Mouse (Mus musculus) forebrain, embryonic 15.5 days (tissue): ENCODE measurements at regions not wholly inside any gene's neighbourhood (a gene's known extent, or its start where the extent isn't known, plus 50 kb on each side); places are given as distances from the start of the nearest gene placed in this dataset.
A peak's percentile ranks its signal among the peaks of the same experiment; 100 is the strongest.

Experiments used
- ATAC-seq: fragments of 200-750 bp; cut with Nextera tagmentation; replicated peaks from 2 replicates; pipeline ENCODE4 v1.8.0; 2017; ENCODE audit warnings: mild to moderate bottlenecking, moderate TSS enrichment, moderate library complexity
- H3K27ac ChIP-seq: fragments of 300-500 bp; sonication (generic); replicated peaks from 2 replicates; pipeline ENCODE4 v1.5.1; 2015; ENCODE audit warnings: mild to moderate bottlenecking, inconsistent platforms
- H3K27me3 ChIP-seq: fragments of 300-500 bp; sonication (generic); 2 replicates; pipeline ENCODE4 v1.6.1; 2015; ENCODE audit warnings: inconsistent platforms
- H3K36me3 ChIP-seq: fragments of 300-500 bp; sonication (generic); 2 replicates; pipeline ENCODE4 v1.6.1; 2015; ENCODE audit warnings: mild to moderate bottlenecking, inconsistent platforms
- H3K4me1 ChIP-seq: fragments of 300-500 bp; sonication (generic); 2 replicates; pipeline ENCODE4 v1.6.1; 2015; ENCODE audit warnings: inconsistent platforms
- H3K4me2 ChIP-seq: fragments of 300-500 bp; sonication (generic); replicated peaks from 2 replicates; pipeline ENCODE4 v1.6.1; 2015; ENCODE audit warnings: mild to moderate bottlenecking, inconsistent platforms
- H3K4me3 ChIP-seq: fragments of 300-500 bp; sonication (generic); 2 replicates; pipeline ENCODE4 v1.5.1; 2015; ENCODE audit warnings: mild to moderate bottlenecking, inconsistent platforms
- H3K9ac ChIP-seq: fragments of 300-500 bp; sonication (generic); replicated peaks from 2 replicates; pipeline ENCODE4 v1.6.1; 2015; ENCODE audit warnings: mild to moderate bottlenecking, inconsistent platforms
- H3K9me3 ChIP-seq: fragments of 300-500 bp; sonication (generic); 2 replicates; pipeline ENCODE4 v1.6.1; 2016; ENCODE audit warnings: inconsistent platforms
- WGBS: fragments of 180-500 bp; shearing (Covaris S2); methylation state at CpG from one replicate; pipeline ENCODE4 v1.1.7; 2015; ENCODE audit warnings: mixed read lengths; 5-methylcytosine and 5-hydroxymethylcytosine counted together

GRCm38 (mm10) chr14:101332015-101332414, 131.9 kb upstream of the Prr30 start:
- peaks cover 14% of the 10 kb centered on the region for H3K4me1 ChIP-seq
- no peaks in the 10 kb centered on the region for H3K27me3 ChIP-seq
- peak overlapping the region; percentile 51 for H3K27ac ChIP-seq
- ATAC-seq, result peak; percentile 80
- H3K36me3 ChIP-seq, result no peaks in the 10 kb centered on the region
- H3K4me3 ChIP-seq, result no peak overlapping the region
- H3K9ac ChIP-seq, result no peak overlapping the region
- no peaks in the 10 kb centered on the region for H3K9me3 ChIP-seq
- no peak overlapping the region for H3K4me2 ChIP-seq
- 32% methylated on average over 4 of the region's 4 CpGs for WGBS

- H3K4me2 ChIP-seq, result no peak overlapping the region
- no peak overlapping the region for H3K9ac ChIP-seq
- no peaks in the 10 kb centered on the region for H3K27me3 ChIP-seq
- 35% methylated on average over 6 of the region's 6 CpGs for WGBS
- ATAC-seq, result peak; percentile 81
- no peak overlapping the region for H3K4me3 ChIP-seq
- H3K36me3 ChIP-seq, result no peaks in the 10 kb centered on the region
- H3K4me1 ChIP-seq, result peaks cover 16% of the 10 kb centered on the region
- H3K27ac ChIP-seq, result peak overlapping the region; percentile 53; the same call in 1 of the 2 replicates
- no peaks in the 10 kb centered on the region for H3K9me3 ChIP-seq
Observed at GRCm38 (mm10) chr14:101327421-101327820, 127.3 kb upstream of the Prr30 start.

GRCm38 (mm10) chr14:101326477-101326941, 126.4 kb upstream of the Prr30 start:
- peaks cover 10% of the 10 kb centered on the region for H3K4me1 ChIP-seq
- no peak; the same call in 1 of the 2 replicates for ATAC-seq
- H3K27ac ChIP-seq, result no peak overlapping the region
- no peaks in the 10 kb centered on the region for H3K36me3 ChIP-seq
- no peak overlapping the region for H3K9ac ChIP-seq
- no peaks in the 10 kb centered on the region for H3K27me3 ChIP-seq
- no peak overlapping the region for H3K4me3 ChIP-seq
- H3K9me3 ChIP-seq, result no peaks in the 10 kb centered on the region
- WGBS, result 55% methylated on average over 12 of the region's 12 CpGs
- H3K4me2 ChIP-seq, result no peak overlapping the region

- Histone ChIP-seq H3K36me3 (no peaks in the 10 kb centered on the region), H3K27ac (no peak overlapping the region), H3K4me1 (peaks cover 10% of the 10 kb centered on the region), H3K9ac (no peak overlapping the region), H3K27me3 (no peaks in the 10 kb centered on the region), H3K4me2 (no peak overlapping the region), H3K4me3 (no peak overlapping the region), H3K9me3 (no peaks in the 10 kb centered on the region)
- 90% methylated on average over 6 of the region's 6 CpGs for WGBS
- no peak for ATAC-seq
Observed at GRCm38 (mm10) chr14:101323361-101323760, 123.2 kb upstream of the Prr30 start.

GRCm38 (mm10) chr14:101307920-101308319, 107.8 kb upstream of the Prr30 start:
- Histone ChIP-seq H3K4me2 (no peak overlapping the region), H3K9ac (no peak overlapping the region), H3K4me3 (no peak overlapping the region), H3K27ac (no peak overlapping the region), H3K4me1 (peaks cover 4% of the 10 kb centered on the region; the same call in 1 of the 2 replicates), H3K27me3 (no peaks in the 10 kb centered on the region), H3K9me3 (no peaks in the 10 kb centered on the region), H3K36me3 (no peaks in the 10 kb centered on the region)
- ATAC-seq, result peak; percentile 57; the same call in 1 of the 2 replicates

- no peak overlapping the region for H3K9ac ChIP-seq
- H3K4me1 ChIP-seq, result peaks cover 4% of the 10 kb centered on the region; the same call in 1 of the 2 replicates
- H3K36me3 ChIP-seq, result no peaks in the 10 kb centered on the region
- H3K27ac ChIP-seq, result no peak overlapping the region
- ATAC-seq, result 0 out of 2 replicates have a peak, but pooled peaks have one; percentile 38
- 48% methylated on average over 4 of the region's 4 CpGs for WGBS
- no peaks in the 10 kb centered on the region for H3K9me3 ChIP-seq
- H3K27me3 ChIP-seq, result no peaks in the 10 kb centered on the region
- H3K4me3 ChIP-seq, result no peak overlapping the region
- no peak overlapping the region for H3K4me2 ChIP-seq
Observed at GRCm38 (mm10) chr14:101304487-101305032, 104.4 kb upstream of the Prr30 start.

GRCm38 (mm10) chr14:101297841-101298240, 97.7 kb upstream of the Prr30 start:
- WGBS, result 83% methylated on average over 3 of the region's 3 CpGs

GRCm38 (mm10) chr14:101294693-101295092, 94.6 kb upstream of the Prr30 start:
- peak; percentile 60; the same call in 1 of the 2 replicates for ATAC-seq

More at GRCm38 (mm10) chr14:101297841-101298240, 97.7 kb upstream of the Prr30 start:
- Histone ChIP-seq H3K27ac (no peak overlapping the region), H3K4me3 (no peak overlapping the region), H3K4me1 (peaks cover 4% of the 10 kb centered on the region; the same call in 1 of the 2 replicates), H3K9me3 (no peaks in the 10 kb centered on the region), H3K36me3 (no peaks in the 10 kb centered on the region), H3K9ac (no peak overlapping the region), H3K4me2 (no peak overlapping the region), H3K27me3 (no peaks in the 10 kb centered on the region)
- no peak for ATAC-seq

GRCm38 (mm10) chr14:101287755-101288154, 87.6 kb upstream of the Prr30 start:
- Histone ChIP-seq H3K27ac (no peak overlapping the region), H3K4me2 (no peak overlapping the region), H3K4me1 (no peaks in the 10 kb centered on the region), H3K9me3 (no peaks in the 10 kb centered on the region), H3K27me3 (no peaks in the 10 kb centered on the region), H3K36me3 (no peaks in the 10 kb centered on the region), H3K9ac (no peak overlapping the region), H3K4me3 (no peak overlapping the region)
- ATAC-seq, result no peak
- 85% methylated on average over 4 of the region's 4 CpGs for WGBS

More at GRCm38 (mm10) chr14:101294693-101295092, 94.6 kb upstream of the Prr30 start:
- H3K9ac ChIP-seq, result no peak overlapping the region
- H3K4me2 ChIP-seq, result no peak overlapping the region
- H3K36me3 ChIP-seq, result no peaks in the 10 kb centered on the region
- no peaks in the 10 kb centered on the region for H3K9me3 ChIP-seq
- no peak overlapping the region for H3K27ac ChIP-seq
- WGBS, result 27% methylated on average over 7 of the region's 7 CpGs
- H3K4me1 ChIP-seq, result peaks cover 4% of the 10 kb centered on the region; the same call in 1 of the 2 replicates
- H3K27me3 ChIP-seq, result no peaks in the 10 kb centered on the region
- H3K4me3 ChIP-seq, result no peak overlapping the region

- H3K27ac ChIP-seq, result peak overlapping the region; percentile 12; the same call in 1 of the 2 replicates
- no peaks in the 10 kb centered on the region for H3K36me3 ChIP-seq
- H3K4me1 ChIP-seq, result 0 out of 2 replicates have a peak, but pooled peaks cover 6% of the 10 kb centered on the region
- H3K9ac ChIP-seq, result no peak overlapping the region
- H3K4me3 ChIP-seq, result no peak overlapping the region
- no peaks in the 10 kb centered on the region for H3K27me3 ChIP-seq
- peak; percentile 70 for ATAC-seq
- H3K9me3 ChIP-seq, result no peaks in the 10 kb centered on the region
- WGBS, result 32% methylated on average over 4 of the region's 4 CpGs
- H3K4me2 ChIP-seq, result no peak overlapping the region
Observed at GRCm38 (mm10) chr14:101269048-101269789, 69.1 kb upstream of the Prr30 start.

- Histone ChIP-seq H3K27me3 (no peaks in the 10 kb centered on the region), H3K9me3 (no peaks in the 10 kb centered on the region), H3K4me3 (no peak overlapping the region), H3K9ac (no peak overlapping the region), H3K27ac (no peak overlapping the region), H3K4me1 (0 out of 2 replicates have a peak, but pooled peaks cover 6% of the 10 kb centered on the region), H3K36me3 (no peaks in the 10 kb centered on the region), H3K4me2 (no peak overlapping the region)
- no peak for ATAC-seq
- 91% methylated on average over 2 of the region's 2 CpGs for WGBS
Observed at GRCm38 (mm10) chr14:101267536-101267935, 67.4 kb upstream of the Prr30 start.
